28 mouse cellular contexts compared by ENCODE assay signal in genomic region chr6:113865699-113866098, GRCm38 (mm10).
A peak's percentile ranks its signal among the peaks of the same experiment; 100 is the strongest.
DNase-seq lines count a peak whose midpoint lies in the region; ATAC-seq and TF ChIP-seq lines count a peak whose summit lies in the region.
"Had no signal": no experiment of that assay in that cellular context is flagged by ENCODE, and none has a peak within 500 bp of the region (broad histone marks: within the 10 kb centered on the region; RNA-seq: fewer than 3 reads in every experiment).

No protein-coding gene starts in this region.

- H3K79me2 ChIP-seq in liver, adult 2 months (ENCODE audit: control insufficient read depth, insufficient read depth, low read length) = no peaks in the 10 kb centered on the region

- no peak overlapping the region for H3K4me3 ChIP-seq in cerebellum, adult 2 months (replicated peaks; ENCODE audit: insufficient read depth, low read depth, low read length)
- no peak overlapping the region for H3K4me3 ChIP-seq in liver, adult 2 months (ENCODE audit: insufficient read depth, low read depth, low read length)
- H3K4me3 ChIP-seq in liver, embryonic 11.5 days (ENCODE audit: low read depth, low read length) = no peak overlapping the region
- no peak overlapping the region for H3K4me3 ChIP-seq in liver, embryonic 16.5 days (ENCODE audit: low read depth, low read length)
- H3K4me3 ChIP-seq: embryonic facial prominence, embryonic 13.5 days; forebrain, embryonic 10.5 days; hindbrain, embryonic 10.5 days; hindbrain, embryonic 15.5 days; intestine, embryonic 15.5 days; midbrain, embryonic 15.5 days; neural tube, embryonic 13.5 days had no signal

- CTCF ChIA-PET in Patski (lab: Charles Lee) = no interaction called here

- 14% methylated on average over 7 of the region's 7 CpGs for WGBS in cerebellum, adult 2 months
- 16% methylated on average over 7 of the region's 7 CpGs for WGBS in liver, adult 2 months
- WGBS in liver, embryonic 11.5 days = 60% methylated on average over 7 of the region's 7 CpGs
- 55% methylated on average over 7 of the region's 7 CpGs for WGBS in liver, embryonic 16.5 days (ENCODE audit: insufficient replicate concordance)

- POLR2A ChIA-PET in Patski (lab: Charles Lee) = no interaction called here

- no peak overlapping the region for H3K4me2 ChIP-seq in liver, embryonic 11.5 days
- peak overlapping the region; percentile 12; the same call in 1 of the 2 replicates for H3K4me2 ChIP-seq in liver, embryonic 16.5 days (ENCODE audit: low read depth, low read length)
- H3K4me2 ChIP-seq: embryonic facial prominence, embryonic 13.5 days; hindbrain, embryonic 15.5 days; intestine, embryonic 15.5 days; midbrain, embryonic 15.5 days; neural tube, embryonic 13.5 days had no signal

- H3K36me3 ChIP-seq in liver, adult 2 months (ENCODE audit: control insufficient read depth, insufficient read depth, low read length) = no peaks in the 10 kb centered on the region
- H3K36me3 ChIP-seq in liver, embryonic 11.5 days (ENCODE audit: control insufficient read depth, insufficient read depth, low read length) = no peaks in the 10 kb centered on the region
- H3K36me3 ChIP-seq in liver, embryonic 16.5 days (ENCODE audit: control insufficient read depth, insufficient read depth) = no peaks in the 10 kb centered on the region
- H3K36me3 ChIP-seq: embryonic facial prominence, embryonic 13.5 days; forebrain, embryonic 10.5 days; G1E; hindbrain, embryonic 10.5 days; hindbrain, embryonic 15.5 days; intestine, embryonic 15.5 days; midbrain, embryonic 15.5 days; neural tube, embryonic 13.5 days had no signal

- no peak for DNase-seq in cerebellum, adult 2 months
- no peak for DNase-seq in cerebellum, postnatal 4 days (ENCODE audit: low spot score in 2 of 2)
- DNase-seq in liver, adult 2 months (ENCODE audit: extremely low read depth, low read depth, low spot score) = peak; percentile 87
- DNase-seq in liver, embryonic 11.5 days (ENCODE audit: low spot score) = no peak
- DNase-seq in Patski (ENCODE audit: low read depth, low spot score) = no peak
- DNase-seq: adrenal gland, postnatal 25 days; cerebellum, adult 8-10 months; cerebellum, postnatal 36 days; gastrocnemius, postnatal 14 days; heart, postnatal 14 days; kidney, adult 2 months; kidney, postnatal 36 days; layer of hippocampus, postnatal 36 days; lung, adult 18-20 months; lung, postnatal 10 days; thymus, adult 2 months; thymus, postnatal 36 days had no signal

- H3K27ac ChIP-seq in cerebellum, adult 2 months (ENCODE audit: insufficient read depth, low read length) = peak overlapping the region; percentile 66
- peak overlapping the region; percentile 5; the same call in 1 of the 2 replicates for H3K27ac ChIP-seq in liver, adult 2 months (replicated peaks; ENCODE audit: insufficient read depth, low read depth, low read length)
- H3K27ac ChIP-seq in liver, embryonic 11.5 days (ENCODE audit: low read depth, low read length) = no peak overlapping the region
- H3K27ac ChIP-seq in liver, embryonic 16.5 days (ENCODE audit: low read length) = no peak overlapping the region
- H3K27ac ChIP-seq: embryonic facial prominence, embryonic 13.5 days; forebrain, embryonic 10.5 days; hindbrain, embryonic 10.5 days; hindbrain, embryonic 15.5 days; intestine, embryonic 15.5 days; midbrain, embryonic 15.5 days; neural tube, embryonic 13.5 days had no signal

- no peak for TF ChIP-seq POLR2A in cerebellum, adult 2 months (IDR thresholded peaks at IDR 0.05; ENCODE audit: borderline replicate concordance, insufficient read depth, low read length)
- no peak for TF ChIP-seq POLR2A in liver, adult 2 months (IDR thresholded peaks at IDR 0.05; ENCODE audit: extremely low read depth, insufficient read depth, low read length)

- no peak for TF ChIP-seq CTCF in cerebellum, adult 2 months (IDR thresholded peaks at IDR 0.05; ENCODE audit: borderline replicate concordance, insufficient read depth, low read depth, low read length)
- peak; percentile 85 for TF ChIP-seq CTCF in liver, adult 2 months (IDR thresholded peaks at IDR 0.05; ENCODE audit: low read depth, low read length)
- no peak for TF ChIP-seq CTCF in Patski (IDR thresholded peaks at IDR 0.05)

- no peaks in the 10 kb centered on the region for H3K9me3 ChIP-seq in liver, embryonic 11.5 days (ENCODE audit: control insufficient read depth, low read length)
- no peaks in the 10 kb centered on the region for H3K9me3 ChIP-seq in liver, embryonic 16.5 days (replicated peaks; ENCODE audit: control insufficient read depth, low read length)
- H3K9me3 ChIP-seq: embryonic facial prominence, embryonic 13.5 days; forebrain, embryonic 10.5 days; hindbrain, embryonic 10.5 days; hindbrain, embryonic 15.5 days; intestine, embryonic 15.5 days; midbrain, embryonic 15.5 days; neural tube, embryonic 13.5 days had no signal

- ATAC-seq in liver, embryonic 11.5 days (replicated peaks; ENCODE audit: low FRiP score) = no peak
- ATAC-seq in Patski = peak; percentile 13
- peak; percentile 88 for ATAC-seq in liver, embryonic 16.5 days (ENCODE audit: low read depth)
- ATAC-seq in frontal cortex, adult (ENCODE audit: low TSS enrichment) = no peak
- ATAC-seq: forebrain, embryonic 16.5 days; intestine, embryonic 15.5 days; midbrain, embryonic 15.5 days had no signal

- no peak overlapping the region for H3K9ac ChIP-seq in liver, adult 2 months (ENCODE audit: low read depth, low read length)
- no peak overlapping the region for H3K9ac ChIP-seq in liver, embryonic 11.5 days (ENCODE audit: low read depth, low read length)
- H3K9ac ChIP-seq in liver, embryonic 16.5 days (ENCODE audit: low read depth, low read length) = no peak overlapping the region
- H3K9ac ChIP-seq: embryonic facial prominence, embryonic 13.5 days; hindbrain, embryonic 15.5 days; intestine, embryonic 15.5 days; midbrain, embryonic 15.5 days; neural tube, embryonic 13.5 days had no signal

- in situ Hi-C loops in Patski (cut with MboI; ENCODE audit: low pct_unique_long_range_greater_than_20kb) = no loop called here

- H3K27me3 ChIP-seq in cerebellum, adult 2 months (ENCODE audit: control insufficient read depth, insufficient read depth, low read length) = no peaks in the 10 kb centered on the region
- H3K27me3 ChIP-seq in liver, adult 2 months (ENCODE audit: control insufficient read depth, insufficient read depth, low read length) = no peaks in the 10 kb centered on the region
- H3K27me3 ChIP-seq in liver, embryonic 11.5 days (replicated peaks; ENCODE audit: control insufficient read depth, insufficient read depth, low read length) = no peaks in the 10 kb centered on the region
- H3K27me3 ChIP-seq in Patski = peaks cover 33% of the 10 kb centered on the region
- H3K27me3 ChIP-seq in liver, embryonic 16.5 days (ENCODE audit: control insufficient read depth, insufficient read depth, low read depth, low read length) = no peaks in the 10 kb centered on the region
- H3K27me3 ChIP-seq: embryonic facial prominence, embryonic 13.5 days; hindbrain, embryonic 15.5 days; midbrain, embryonic 15.5 days; neural tube, embryonic 13.5 days had no signal

- peaks cover 70% of the 10 kb centered on the region for H3K4me1 ChIP-seq in cerebellum, adult 2 months (ENCODE audit: control insufficient read depth, insufficient read depth, low read length)
- H3K4me1 ChIP-seq in liver, adult 2 months (ENCODE audit: control insufficient read depth, insufficient read depth, low read length) = peaks cover 7% of the 10 kb centered on the region; the same call in 1 of the 2 replicates
- no peaks in the 10 kb centered on the region for H3K4me1 ChIP-seq in liver, embryonic 11.5 days (replicated peaks; ENCODE audit: control insufficient read depth, insufficient read depth, low read length)
- no peaks in the 10 kb centered on the region for H3K4me1 ChIP-seq in liver, embryonic 16.5 days (ENCODE audit: control insufficient read depth, low read depth, low read length)
- H3K4me1 ChIP-seq: embryonic facial prominence, embryonic 13.5 days; intestine, embryonic 15.5 days had no signal

Comparison
In these comparisons a context has a peak if more than half of its experiments do, and no peak if none do; other contexts are left out.
1. H3K27ac ChIP-seq: peak in cerebellum, adult 2 months (single experiment) and liver, adult 2 months (single experiment); none in liver, embryonic 11.5 days (single experiment) and liver, embryonic 16.5 days (single experiment).
2. ATAC-seq: peak in Patski (single experiment) and liver, embryonic 16.5 days (single experiment); none in liver, embryonic 11.5 days (single experiment) and frontal cortex, adult (single experiment).